Mouse (Mus musculus): Measurements from ENCODE around the gene Tada1. TPM values are rescaled to one million over a fixed set of nuclear protein-coding genes. Genes with fewer than 3 reads are reported as not detected.

Gene Tada1
- polyA plus RNA-seq, 1 experiment = 54.5 TPM

Other genes with a start within 250 kb of the Tada1 start
- 0.06 TPM in 1 of 2 replicates, not detected in the other for gene Gpa33, start 248.9 kb upstream of the Tada1 start, polyA plus RNA-seq (2012; rRNA removed)
- 0.12 TPM in 1 of 2 replicates, not detected in the other for gene Mael, start 140.3 kb upstream of the Tada1 start, polyA plus RNA-seq (2012; rRNA removed)
- 35.0 and 37.6 TPM in 2 replicates for gene Ildr2, start 125.0 kb upstream of the Tada1 start, polyA plus RNA-seq (2012; rRNA removed)
- 26.4 TPM in 2 replicates for gene Pogk, start 30.8 kb downstream of the Tada1 start, polyA plus RNA-seq (2012; rRNA removed)
- gene Gm4846, start 118.5 kb downstream of the Tada1 start, polyA plus RNA-seq (2012; rRNA removed) = not detected in 2 replicates

Data from frontal cortex, adult 2 months (tissue).